40 mouse cellular contexts compared by ENCODE assay signal in genomic region chr11:74415736-74416135, GRCm38 (mm10). TPM values are rescaled to one million over a fixed set of nuclear protein-coding genes. Genes with fewer than 3 reads are reported as not detected.
DNase-seq lines count a peak whose midpoint lies in the region; ATAC-seq and TF ChIP-seq lines count a peak whose summit lies in the region.
"Had no signal": no experiment of that assay in that cellular context is flagged by ENCODE, and none has a peak within 500 bp of the region (broad histone marks: within the 10 kb centered on the region; RNA-seq: fewer than 3 reads in every experiment).

No protein-coding gene starts in this region.

- no peak overlapping the region for H3K9ac ChIP-seq in hindbrain, embryonic 15.5 days
- H3K9ac ChIP-seq in hindbrain, embryonic 13.5 days: no peak overlapping the region
- H3K9ac ChIP-seq in midbrain, postnatal 0 days (replicated peaks; ENCODE audit: low read length, poor library complexity, severe bottlenecking): no peak overlapping the region
- no peak overlapping the region for H3K9ac ChIP-seq in midbrain, embryonic 13.5 days (replicated peaks)
- H3K9ac ChIP-seq in neural tube, embryonic 15.5 days (replicated peaks): no peak overlapping the region
- H3K9ac ChIP-seq: embryonic facial prominence, embryonic 12.5 days; forebrain, postnatal 0 days; heart, embryonic 12.5 days; liver, embryonic 12.5 days; liver, postnatal 0 days; midbrain, embryonic 15.5 days had no signal

- no peak overlapping the region for H3K4me2 ChIP-seq in hindbrain, embryonic 15.5 days
- no peak overlapping the region for H3K4me2 ChIP-seq in hindbrain, embryonic 13.5 days
- H3K4me2 ChIP-seq in midbrain, postnatal 0 days (ENCODE audit: low read depth, low read length, poor library complexity, severe bottlenecking): no peak overlapping the region
- H3K4me2 ChIP-seq in midbrain, embryonic 13.5 days (replicated peaks): no peak overlapping the region
- no peak overlapping the region for H3K4me2 ChIP-seq in neural tube, embryonic 15.5 days
- H3K4me2 ChIP-seq: embryonic facial prominence, embryonic 12.5 days; heart, embryonic 12.5 days; liver, embryonic 12.5 days; midbrain, embryonic 15.5 days had no signal

- no peaks in the 10 kb centered on the region for H3K9me3 ChIP-seq in hindbrain, embryonic 15.5 days
- no peaks in the 10 kb centered on the region for H3K9me3 ChIP-seq in hindbrain, embryonic 13.5 days
- H3K9me3 ChIP-seq in midbrain, postnatal 0 days (ENCODE audit: low read length): no peaks in the 10 kb centered on the region
- no peaks in the 10 kb centered on the region for H3K9me3 ChIP-seq in midbrain, embryonic 13.5 days
- H3K9me3 ChIP-seq in neural tube, embryonic 15.5 days (replicated peaks): no peaks in the 10 kb centered on the region
- H3K9me3 ChIP-seq: embryonic facial prominence, embryonic 12.5 days; forebrain, embryonic 10.5 days; heart, embryonic 12.5 days; liver, embryonic 12.5 days; megakaryocyte, embryonic 14.5 days; midbrain, embryonic 15.5 days had no signal

- peak; percentile 64 for DNase-seq in midbrain, postnatal 0 days (ENCODE audit: low spot score)
- DNase-seq in cerebellum, postnatal 10 days: peak; percentile 89 to 91
- no peak for DNase-seq in urinary bladder, postnatal 14 days (ENCODE audit: low spot score)
- DNase-seq: B cell, adult 2 months; forebrain, postnatal 0 days; heart, adult 2 months; kidney, adult 11 months; kidney, postnatal 14 days; liver, postnatal 0 days; lung, postnatal 4 days; right cerebral cortex, adult 18-20 months; thymus, adult 2 months; thymus, postnatal 36 days had no signal

- H3K27ac ChIP-seq in hindbrain, embryonic 15.5 days (replicated peaks): no peak overlapping the region
- H3K27ac ChIP-seq in hindbrain, embryonic 13.5 days: no peak overlapping the region
- H3K27ac ChIP-seq in midbrain, postnatal 0 days (ENCODE audit: low read depth, low read length): no peak overlapping the region
- H3K27ac ChIP-seq in midbrain, embryonic 13.5 days: no peak overlapping the region
- H3K27ac ChIP-seq in neural tube, embryonic 15.5 days (replicated peaks): no peak overlapping the region
- H3K27ac ChIP-seq: embryonic facial prominence, embryonic 12.5 days; forebrain, embryonic 10.5 days; heart, adult 2 months; left cerebral cortex, adult 2 months; liver, embryonic 12.5 days; midbrain, embryonic 15.5 days had no signal

- ATAC-seq in hindbrain, embryonic 15.5 days (ENCODE audit: low FRiP score, low read depth): peak; percentile 29; the same call in 1 of the 2 replicates
- ATAC-seq in hindbrain, embryonic 13.5 days (ENCODE audit: low FRiP score): no peak
- no peak for ATAC-seq in midbrain, postnatal 0 days (ENCODE audit: low FRiP score)
- no peak for ATAC-seq in midbrain, embryonic 13.5 days
- no peak for ATAC-seq in neural tube, embryonic 15.5 days (ENCODE audit: low FRiP score)
- ATAC-seq: forebrain, postnatal 0 days; inflammation-experienced regulatory T-cells, adult 6 months; liver, embryonic 12.5 days; liver, postnatal 0 days; midbrain, embryonic 15.5 days had no signal

- TF ChIP-seq CTCF in midbrain, postnatal 0 days (IDR thresholded peaks at IDR 0.05): no peak

- no peak overlapping the region for H3K4me3 ChIP-seq in hindbrain, embryonic 15.5 days
- H3K4me3 ChIP-seq in hindbrain, embryonic 13.5 days: no peak overlapping the region
- no peak overlapping the region for H3K4me3 ChIP-seq in midbrain, postnatal 0 days (ENCODE audit: low read depth, low read length)
- no peak overlapping the region for H3K4me3 ChIP-seq in midbrain, embryonic 13.5 days (replicated peaks)
- H3K4me3 ChIP-seq in neural tube, embryonic 15.5 days (replicated peaks): no peak overlapping the region
- H3K4me3 ChIP-seq: embryonic facial prominence, embryonic 12.5 days; forebrain, embryonic 10.5 days; heart, adult 2 months; heart, embryonic 12.5 days; left cerebral cortex, adult 2 months; liver, embryonic 12.5 days; megakaryocyte, embryonic 14.5 days; midbrain, embryonic 15.5 days had no signal

- H3K4me1 ChIP-seq in hindbrain, embryonic 15.5 days (replicated peaks): peaks cover 6% of the 10 kb centered on the region; the same call in 1 of the 2 replicates
- peaks cover 7% of the 10 kb centered on the region for H3K4me1 ChIP-seq in hindbrain, embryonic 13.5 days (replicated peaks)
- H3K4me1 ChIP-seq in midbrain, postnatal 0 days (ENCODE audit: insufficient read depth, low read length): no peaks in the 10 kb centered on the region
- H3K4me1 ChIP-seq in midbrain, embryonic 13.5 days (replicated peaks): 0 out of 2 replicates have a peak, but pooled peaks cover 2% of the 10 kb centered on the region
- peaks cover 4% of the 10 kb centered on the region for H3K4me1 ChIP-seq in neural tube, embryonic 15.5 days
- H3K4me1 ChIP-seq: embryonic facial prominence, embryonic 12.5 days; liver, embryonic 12.5 days; megakaryocyte, embryonic 14.5 days had no signal

- peaks cover 6% of the 10 kb centered on the region; the same call in 1 of the 2 replicates for H3K36me3 ChIP-seq in hindbrain, embryonic 15.5 days
- H3K36me3 ChIP-seq in hindbrain, embryonic 13.5 days: peaks cover 22% of the 10 kb centered on the region; the same call in 1 of the 2 replicates
- peaks cover 7% of the 10 kb centered on the region for H3K36me3 ChIP-seq in midbrain, postnatal 0 days (ENCODE audit: insufficient read depth, low read length)
- no peaks in the 10 kb centered on the region for H3K36me3 ChIP-seq in midbrain, embryonic 13.5 days
- H3K36me3 ChIP-seq in neural tube, embryonic 15.5 days: peaks cover 7% of the 10 kb centered on the region
- H3K36me3 ChIP-seq: embryonic facial prominence, embryonic 12.5 days; forebrain, embryonic 10.5 days; liver, embryonic 12.5 days; midbrain, embryonic 15.5 days had no signal

- no peaks in the 10 kb centered on the region for H3K27me3 ChIP-seq in hindbrain, embryonic 15.5 days
- H3K27me3 ChIP-seq in hindbrain, embryonic 13.5 days: no peaks in the 10 kb centered on the region
- no peaks in the 10 kb centered on the region for H3K27me3 ChIP-seq in midbrain, postnatal 0 days (ENCODE audit: insufficient read depth, low read length)
- H3K27me3 ChIP-seq in midbrain, embryonic 13.5 days: no peaks in the 10 kb centered on the region
- no peaks in the 10 kb centered on the region for H3K27me3 ChIP-seq in neural tube, embryonic 15.5 days (replicated peaks)
- H3K27me3 ChIP-seq: embryonic facial prominence, embryonic 12.5 days; heart, embryonic 12.5 days; liver, embryonic 12.5 days; midbrain, embryonic 15.5 days had no signal

- 54% methylated on average over 12 of the region's 12 CpGs for WGBS in hindbrain, embryonic 15.5 days
- 72% methylated on average over 12 of the region's 12 CpGs for WGBS in hindbrain, embryonic 13.5 days
- 60% methylated on average over 12 of the region's 12 CpGs for WGBS in midbrain, postnatal 0 days
- 79% methylated on average over 12 of the region's 12 CpGs for WGBS in midbrain, embryonic 13.5 days
- WGBS in neural tube, embryonic 15.5 days: 60% methylated on average over 12 of the region's 12 CpGs

RNA-seq across cellular contexts. Expression of gene Olfr412, which starts 53.9 kb away (rescaled TPM):
- polyA plus RNA-seq in hindbrain, embryonic 15.5 days (2015; fragmentation: Nextera tagmentation; extraction: Ambion mirVana): not detected in 2 replicates
- not detected in 2 replicates for polyA plus RNA-seq in hindbrain, embryonic 13.5 days (2015; fragmentation: Nextera tagmentation; extraction: Ambion mirVana)
- total RNA-seq in midbrain, postnatal 0 days (2014; rRNA removed): not detected in 2 replicates
- not detected in 2 replicates for polyA plus RNA-seq in midbrain, postnatal 0 days (2015; fragmentation: Nextera tagmentation; extraction: Ambion mirVana)
- not detected in 2 replicates for polyA plus RNA-seq in midbrain, embryonic 13.5 days (2015; fragmentation: Nextera tagmentation; extraction: Ambion mirVana)
- not detected in 2 replicates for polyA plus RNA-seq in neural tube, embryonic 15.5 days (2015; fragmentation: Nextera tagmentation; extraction: Ambion mirVana)
- total RNA-seq: adrenal gland, adult 18-20 months; adrenal gland, postnatal 4 days; forebrain, postnatal 0 days; gastrocnemius, adult 8-10 months; gastrocnemius, postnatal 4 days; heart, adult 2 months; hematopoietic stem cell, adult 5-6 weeks; layer of hippocampus, adult 18-20 months; layer of hippocampus, postnatal 14 days; left cerebral cortex, adult 2 months; left cerebral cortex, postnatal 36 days had no signal
- polyA plus RNA-seq: cerebellum, adult 2 months; embryonic facial prominence, embryonic 12.5 days; forebrain, embryonic 10.5 days; forebrain, postnatal 0 days; heart, adult 2 months; heart, embryonic 12.5 days; heart, postnatal 0 days; inflammation-experienced regulatory T-cells, adult 6 months; kidney, embryonic 14.5 days; limb, embryonic 14.5 days; liver, embryonic 12.5 days; liver, postnatal 0 days; lung, embryonic 16.5 days; midbrain, embryonic 15.5 days; neural tube, embryonic 11.5 days; spleen, adult 2 months; thymus, adult 2 months had no signal
